Mouse (Mus musculus) hindlimb bud, embryonic 11.5 days (tissue): ENCODE data around the gene Pdzd2.

Source experiments
- DNase-seq: peaks from one replicate; pipeline ENCODE4 v3.0.0-alpha.2; 2012; ENCODE audit warnings: low read depth, low spot score; ENCODE audit errors: extremely low spot score

The Pdzd2 gene

DNA sequence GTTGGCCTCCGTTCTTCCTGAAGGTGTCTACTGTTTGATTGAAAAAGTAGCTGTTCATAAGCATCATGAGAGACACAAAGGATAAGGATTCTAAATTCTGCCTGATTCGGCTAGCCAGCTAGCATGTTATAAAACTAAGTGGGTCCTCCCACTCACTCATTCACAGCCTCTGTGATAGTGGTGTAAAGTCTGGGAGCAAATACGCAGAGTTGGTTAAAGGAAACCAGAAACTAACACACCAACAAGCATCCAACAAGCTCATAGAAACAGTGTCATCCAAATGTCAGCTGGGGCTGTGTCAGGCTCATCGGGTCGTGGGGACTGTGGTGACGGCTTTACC, 377.1 kb downstream of the Pdzd2 start:
- no peak for DNase-seq

DNA sequence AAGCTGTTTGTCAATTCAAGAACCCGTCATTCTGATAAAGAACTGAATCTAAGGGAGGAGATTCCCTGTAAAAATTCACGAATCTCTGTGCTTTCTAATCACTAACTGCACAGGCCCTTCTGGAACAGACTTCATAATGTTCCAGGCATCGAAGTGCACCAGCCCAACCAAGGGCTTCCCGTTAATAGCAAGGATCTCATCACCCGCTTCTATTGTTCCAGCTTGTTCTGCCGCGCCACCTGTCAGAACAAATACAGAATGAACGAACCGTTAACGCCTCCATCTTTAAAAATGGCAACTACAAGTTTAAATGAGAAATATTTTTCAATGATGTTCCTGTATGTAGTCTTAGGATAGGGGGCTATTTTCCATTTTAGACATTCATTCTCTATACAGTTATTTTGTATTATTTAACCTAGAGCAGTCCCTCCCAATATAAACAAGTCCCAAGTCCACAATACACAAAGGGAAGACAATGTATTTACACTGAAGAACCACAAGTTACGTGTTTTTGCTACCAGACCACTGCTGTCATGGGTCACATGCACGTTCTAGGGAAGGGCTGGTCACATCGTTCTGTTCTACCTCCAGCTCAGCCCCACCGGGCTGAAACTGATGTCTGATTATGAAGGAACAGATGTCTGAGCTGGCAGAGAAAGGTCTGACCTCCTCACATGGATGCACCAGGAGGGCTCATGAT, 377.6 kb downstream of the Pdzd2 start:
- no peak for DNase-seq

DNA sequence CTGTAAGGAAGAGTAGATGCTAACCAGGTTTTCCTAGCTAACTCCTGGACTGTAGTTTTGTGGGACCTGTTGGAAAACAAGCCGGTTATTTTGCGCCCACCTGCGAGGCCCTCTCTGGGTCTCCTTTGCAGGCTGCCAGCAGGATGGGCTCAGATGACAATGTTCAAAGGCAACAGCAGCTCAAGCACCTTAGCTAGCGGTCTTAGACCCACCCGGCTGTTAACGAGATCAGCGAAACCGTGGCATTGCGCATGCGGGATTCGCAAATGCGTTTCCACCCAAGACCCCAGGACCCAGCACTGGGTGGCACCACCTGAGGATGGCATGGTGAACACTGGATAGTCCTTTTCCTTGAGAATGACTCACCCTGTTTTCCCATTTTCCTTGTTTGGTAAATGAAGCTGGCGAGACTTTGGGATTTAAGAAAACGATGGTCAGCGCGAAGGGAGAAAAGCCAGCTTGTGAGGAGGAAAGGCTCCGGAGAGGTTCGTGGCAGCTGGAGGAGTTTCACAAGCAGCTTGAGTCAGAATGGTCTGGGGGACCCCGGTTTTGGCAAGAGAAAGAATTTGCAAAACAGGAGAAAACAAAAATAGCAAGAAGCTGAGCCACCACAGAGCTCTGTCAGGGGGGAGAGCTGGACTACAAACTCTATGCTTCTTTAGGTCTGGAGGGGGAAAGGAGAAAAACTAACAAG, 379.1 kb downstream of the Pdzd2 start:
- DNase-seq: no peak

DNA sequence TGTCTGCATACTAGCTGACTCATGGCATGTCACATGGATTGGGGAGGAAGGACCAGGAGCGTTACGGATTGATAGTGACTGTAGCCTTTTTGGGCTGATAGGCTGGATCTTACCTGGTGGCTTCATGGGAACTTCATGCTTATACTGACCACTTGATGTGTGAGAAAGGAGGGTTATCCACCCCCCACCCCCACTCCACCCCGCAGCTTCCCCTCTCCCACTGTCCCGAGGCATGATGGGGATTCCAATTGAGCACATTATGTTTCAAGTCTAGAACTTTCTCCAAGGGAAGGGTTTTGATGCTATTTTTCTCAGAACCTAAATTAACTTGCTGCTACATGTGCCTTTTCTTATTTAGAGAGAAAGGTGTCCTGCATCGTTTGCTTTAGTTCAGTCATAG, 381.3 kb downstream of the Pdzd2 start:
- no peak for DNase-seq

DNA sequence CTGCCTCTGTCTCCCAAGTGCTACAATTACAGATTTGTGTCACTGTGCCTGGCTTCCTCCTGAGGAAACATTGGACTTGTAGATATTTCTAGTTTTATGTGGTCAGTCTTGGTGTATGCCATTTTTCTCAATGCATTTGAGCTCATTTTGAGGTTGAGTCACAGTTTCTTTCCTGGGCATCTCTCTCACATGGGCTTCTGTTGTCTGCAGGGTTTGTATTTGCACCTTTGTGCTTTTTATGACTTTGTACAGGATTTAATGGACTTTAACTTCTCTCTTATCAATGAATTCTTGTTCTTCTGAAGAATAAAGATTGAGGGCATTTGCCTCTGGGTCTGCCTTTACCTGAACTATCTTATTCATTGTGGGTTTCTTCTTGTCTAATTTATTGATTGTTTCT, 382.3 kb downstream of the Pdzd2 start:
- DNase-seq: no peak

DNA sequence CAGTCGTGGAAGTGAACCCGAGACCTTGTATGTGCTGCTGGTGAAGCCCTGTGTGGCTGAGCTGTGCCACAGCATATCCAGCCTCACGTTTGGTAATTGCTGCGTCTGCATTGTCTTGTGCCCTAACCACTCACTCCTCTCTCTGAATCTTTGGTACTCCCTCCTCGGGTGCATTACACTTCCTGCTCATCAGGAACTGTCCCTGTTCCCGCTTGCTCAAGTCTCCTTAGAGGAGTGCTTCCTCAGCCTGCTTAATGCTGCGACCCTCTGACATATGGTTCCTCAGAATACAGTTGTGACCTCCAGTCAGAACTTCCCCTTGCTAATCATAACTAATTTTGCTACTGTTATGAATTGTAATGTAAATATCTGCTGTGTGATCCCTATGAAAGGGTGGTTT, 383.8 kb downstream of the Pdzd2 start:
- DNase-seq: no peak

DNA sequence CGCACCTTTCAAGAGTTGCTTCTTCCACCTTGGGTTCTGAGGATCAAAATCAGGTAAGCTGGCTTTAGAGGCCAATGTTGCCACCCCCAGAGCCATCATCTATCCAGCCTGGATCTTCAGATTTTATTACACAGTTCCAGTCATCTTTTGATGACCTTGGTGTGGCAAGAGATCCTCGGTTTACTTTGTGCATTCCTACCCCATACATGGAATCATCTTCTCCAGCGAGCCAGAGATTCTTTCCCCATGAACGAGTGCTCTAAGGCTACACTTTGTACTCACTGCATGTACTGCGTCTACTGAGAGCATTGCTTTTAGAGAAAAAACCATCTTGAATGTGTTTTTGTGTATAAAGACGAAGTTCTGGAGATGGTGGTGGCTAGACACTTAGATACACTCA, 384.5 kb downstream of the Pdzd2 start:
- no peak for DNase-seq

DNA sequence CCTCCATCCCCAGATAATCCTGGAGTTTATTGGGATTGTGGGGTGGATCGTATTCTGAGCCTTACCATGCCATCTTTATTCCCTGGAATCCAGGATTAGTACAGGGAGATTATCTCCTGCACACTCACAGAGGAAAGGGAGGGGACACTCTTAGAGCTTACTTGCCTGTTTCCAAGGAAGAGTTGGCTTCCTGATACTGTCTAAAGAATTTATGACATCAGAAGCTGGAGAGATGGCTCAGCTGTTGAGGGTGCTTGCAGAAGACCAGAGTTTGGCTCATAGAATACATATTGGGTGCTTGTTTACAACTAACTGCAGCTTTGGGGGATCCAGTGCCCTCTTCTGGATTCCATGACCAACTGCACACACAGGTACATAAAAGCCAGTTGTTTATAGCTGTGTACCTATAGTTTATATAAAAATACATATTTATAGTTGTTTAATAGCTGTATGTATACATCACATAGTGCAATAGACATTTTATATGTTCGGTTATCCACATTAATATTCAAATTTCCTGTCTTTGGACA, 385.4 kb downstream of the Pdzd2 start:
- no peak for DNase-seq

DNA sequence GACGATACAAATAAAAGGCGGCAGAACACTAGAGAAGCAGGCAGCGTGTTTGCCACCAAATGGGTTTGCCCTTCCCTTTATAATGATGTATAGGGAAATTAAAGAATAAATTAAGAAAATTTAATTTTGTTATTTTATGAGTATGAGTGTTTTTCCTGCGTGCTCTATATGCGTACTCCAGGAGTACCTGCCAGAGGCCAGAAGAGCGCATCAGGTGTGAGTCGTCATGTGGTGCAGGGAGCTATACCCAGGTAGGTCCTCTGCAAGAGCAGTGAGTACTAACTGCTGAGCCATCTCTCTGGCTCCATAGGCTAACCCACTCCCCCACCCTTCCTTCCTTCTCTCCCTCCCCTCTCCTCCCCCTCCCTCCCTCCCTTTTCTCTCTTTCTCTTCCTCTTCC, 388.3 kb downstream of the Pdzd2 start:
- DNase-seq: no peak

DNA sequence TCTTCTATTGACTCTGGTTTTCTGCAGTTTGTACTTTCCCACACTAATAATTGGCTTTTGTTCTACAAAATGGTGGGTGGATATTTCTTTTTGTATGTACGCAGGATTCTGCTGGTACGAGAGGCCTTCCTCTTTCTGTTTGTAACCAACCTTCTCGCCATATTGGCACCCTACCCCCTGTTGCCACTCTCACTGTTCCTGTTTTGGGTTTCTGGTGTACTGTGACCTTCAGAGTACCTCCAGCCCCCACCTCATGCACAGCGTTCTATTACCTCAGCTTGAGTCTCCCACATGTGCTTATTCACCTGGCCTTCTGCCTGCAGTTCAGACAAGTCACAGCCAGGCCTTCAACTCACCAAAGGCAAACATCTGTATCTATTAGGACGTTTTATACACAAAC, 389.9 kb downstream of the Pdzd2 start:
- no peak for DNase-seq

DNA sequence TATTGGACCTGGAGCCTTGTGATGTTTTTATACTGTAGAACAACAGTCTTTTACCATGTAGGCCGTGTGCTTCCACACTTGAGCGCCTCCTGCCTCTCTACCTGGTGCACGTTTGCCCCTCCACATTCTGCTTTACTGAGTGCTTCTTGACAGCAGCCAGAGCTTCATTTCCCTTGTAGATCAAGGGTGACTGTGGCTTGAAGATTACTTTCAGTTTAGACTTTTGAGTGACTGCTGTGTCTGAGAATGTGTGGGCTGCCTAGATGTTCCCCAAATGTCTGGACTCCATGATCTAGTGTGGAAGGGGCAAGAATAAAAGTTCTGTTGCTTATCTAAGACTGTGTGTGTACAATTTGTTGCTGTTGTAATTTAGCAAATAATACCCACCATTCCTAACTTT, 390.8 kb downstream of the Pdzd2 start:
- DNase-seq: no peak

DNA sequence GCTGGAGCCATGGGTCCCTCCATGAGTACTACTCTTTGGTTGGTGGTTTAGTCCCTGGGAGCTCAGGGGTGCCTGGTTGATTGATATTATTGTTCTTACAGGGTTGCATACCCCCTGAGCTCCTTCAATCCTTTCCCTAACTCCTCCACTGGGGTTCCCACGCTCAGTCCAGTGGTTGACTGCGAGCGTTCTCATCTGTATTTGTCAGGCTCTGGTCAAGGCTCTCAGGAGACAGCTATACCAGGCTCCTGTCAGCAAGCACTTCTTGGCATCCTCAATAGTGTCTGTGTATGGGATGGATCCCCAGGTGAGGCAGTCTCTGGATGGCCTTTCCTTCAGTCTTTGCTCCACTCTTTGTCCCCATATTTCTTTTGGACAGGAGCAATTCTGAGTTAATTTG, 392.8 kb downstream of the Pdzd2 start:
- no peak for DNase-seq

DNA sequence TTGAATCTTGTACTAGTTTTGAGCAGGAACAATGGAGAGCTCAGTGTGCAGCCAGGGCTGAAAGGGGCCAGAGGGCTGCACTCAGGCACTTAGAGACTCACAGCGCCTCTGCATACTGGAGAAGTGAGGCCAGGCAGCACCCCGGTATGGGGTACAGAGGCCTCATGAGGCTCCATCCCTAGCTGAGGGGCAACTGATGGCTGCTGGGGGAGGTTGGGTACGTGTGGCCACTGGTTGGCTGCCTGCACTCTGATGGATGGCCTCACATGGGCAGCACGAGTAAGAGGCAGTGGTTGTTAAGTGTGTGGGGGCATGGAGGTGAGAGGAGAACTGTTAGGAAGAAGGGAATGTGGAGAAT, 398.3 kb downstream of the Pdzd2 start:
- DNase-seq: no peak

DNA sequence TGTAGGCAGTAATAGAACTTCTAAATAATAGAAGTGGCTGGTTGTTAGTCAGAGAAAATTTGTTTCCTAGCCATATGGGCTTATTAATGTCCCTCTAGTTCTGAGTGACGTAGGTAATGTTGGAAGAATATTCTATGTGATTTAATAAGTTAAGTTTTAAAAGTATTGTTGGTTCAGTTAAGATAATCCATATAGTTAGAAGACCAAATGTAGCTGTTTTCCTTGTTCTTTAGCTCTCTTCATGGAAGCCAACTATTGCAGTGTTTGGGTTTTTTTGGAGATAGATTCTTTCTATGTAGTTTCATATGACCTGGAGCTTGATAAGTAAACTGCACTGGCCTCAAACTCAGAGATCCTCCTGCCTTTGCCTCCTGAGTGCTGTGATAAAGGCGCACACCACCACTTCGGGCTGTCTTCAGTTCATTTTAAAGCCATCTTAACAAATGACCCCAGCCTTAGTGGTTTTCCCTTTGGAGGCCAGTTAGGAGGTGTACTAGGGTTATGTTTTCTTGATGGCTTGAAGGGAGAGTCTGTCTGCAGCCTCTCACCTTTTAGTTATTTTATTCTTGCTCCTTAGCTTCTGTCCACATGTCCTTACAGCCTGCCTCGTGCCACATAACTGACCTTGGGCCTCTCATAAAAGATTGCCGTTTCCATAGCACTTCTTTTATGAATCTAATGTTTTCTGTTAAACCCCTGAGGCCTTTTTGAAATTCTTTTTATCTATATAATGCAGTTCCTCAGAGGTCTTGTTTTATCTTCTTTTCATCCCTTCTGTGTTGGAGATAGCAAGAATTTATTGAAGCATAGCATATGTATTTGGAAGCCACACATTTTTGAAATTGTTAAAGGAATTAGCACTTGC, 399.0 kb downstream of the Pdzd2 start:
- DNase-seq: no peak

DNA sequence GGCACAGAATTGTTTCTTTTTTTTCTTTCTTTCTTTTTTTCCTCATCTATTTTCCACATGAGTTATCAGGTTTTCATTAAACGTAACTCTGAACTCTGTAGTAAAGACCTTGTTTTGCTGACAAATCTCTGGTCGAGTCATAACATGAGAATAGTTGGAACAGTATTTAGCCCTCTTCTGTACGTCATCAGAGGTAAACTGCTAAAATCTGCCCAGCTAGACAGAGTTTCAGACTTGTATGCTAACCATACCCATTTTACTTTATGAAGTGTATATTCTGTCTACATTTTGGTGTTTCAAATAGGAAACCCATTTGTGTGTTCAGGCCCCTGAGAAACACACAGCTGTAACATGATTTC, 402.0 kb downstream of the Pdzd2 start:
- DNase-seq: no peak

DNA sequence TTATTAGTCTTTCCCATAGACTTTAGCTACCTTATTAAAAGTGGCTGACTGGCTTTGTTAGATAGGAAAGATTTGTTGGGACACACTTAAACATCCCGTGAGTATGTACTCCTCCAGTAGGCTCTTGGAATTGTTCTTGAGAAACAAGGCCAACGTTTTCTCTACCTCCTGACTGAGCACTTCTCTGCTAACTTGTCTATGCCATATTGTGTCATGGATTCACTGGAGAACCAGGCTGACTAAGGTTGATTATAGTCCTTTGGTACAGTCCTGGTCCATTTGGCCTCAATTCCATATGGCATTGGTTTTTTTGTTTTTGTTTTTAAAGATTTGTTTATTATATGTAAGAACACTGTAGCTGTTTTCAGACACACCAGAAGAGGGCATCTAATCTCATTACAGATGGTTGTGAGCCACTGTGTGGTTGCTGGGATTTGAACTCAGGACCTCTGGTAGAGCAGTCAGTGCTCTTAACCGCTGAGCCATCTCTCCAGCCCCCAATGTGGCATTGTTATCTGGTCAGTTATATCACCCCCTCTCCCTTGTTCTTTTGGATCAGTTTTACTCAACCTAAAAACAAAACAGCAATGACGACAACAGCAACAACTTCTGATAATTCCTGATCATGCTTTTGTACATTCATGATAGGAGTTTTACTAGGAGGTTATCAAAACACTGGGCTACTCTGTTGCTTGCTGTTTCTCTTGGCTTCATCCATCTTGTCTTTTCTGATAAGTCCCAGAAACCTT, 402.5 kb downstream of the Pdzd2 start:
- no peak for DNase-seq

DNA sequence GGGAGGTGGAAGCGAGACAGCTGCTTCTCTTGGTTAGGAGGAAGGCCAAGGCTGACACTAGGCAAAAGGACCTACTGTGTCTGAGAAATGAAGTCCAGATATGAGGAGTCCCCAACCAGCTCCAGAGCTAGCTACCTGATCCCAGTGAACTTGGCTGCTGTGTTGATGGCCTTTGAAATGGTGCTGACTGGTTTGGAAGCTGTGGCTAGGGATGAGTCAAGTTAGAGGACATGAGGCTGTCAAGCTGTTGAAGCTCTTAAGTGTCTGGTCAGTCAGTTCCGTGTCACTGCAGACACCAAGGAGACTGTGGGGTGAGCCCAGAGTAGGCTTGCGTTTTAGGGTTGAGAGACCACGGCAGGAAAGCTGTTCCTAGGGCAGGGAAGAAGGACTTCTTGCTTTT, 405.3 kb downstream of the Pdzd2 start:
- DNase-seq: no peak

DNA sequence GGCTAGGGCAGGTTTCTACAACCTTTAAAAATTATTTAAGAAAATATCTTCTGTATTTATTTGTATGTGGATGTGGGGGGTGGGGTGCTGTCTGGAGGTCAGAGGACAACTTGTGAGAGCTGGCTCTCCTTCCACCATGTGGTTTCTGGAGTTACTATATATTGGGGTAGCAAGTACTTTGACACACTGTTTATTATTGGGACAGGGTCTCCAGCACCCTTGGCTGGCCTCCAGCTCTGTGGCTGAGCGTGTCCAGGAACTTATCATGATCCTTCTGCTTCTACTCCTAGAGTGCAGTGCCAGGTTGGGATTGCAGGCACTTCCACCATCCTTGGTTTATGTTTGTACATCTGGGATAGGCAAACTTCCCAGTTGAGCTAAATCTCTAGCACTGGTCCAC, 408.4 kb downstream of the Pdzd2 start:
- no peak for DNase-seq

DNA sequence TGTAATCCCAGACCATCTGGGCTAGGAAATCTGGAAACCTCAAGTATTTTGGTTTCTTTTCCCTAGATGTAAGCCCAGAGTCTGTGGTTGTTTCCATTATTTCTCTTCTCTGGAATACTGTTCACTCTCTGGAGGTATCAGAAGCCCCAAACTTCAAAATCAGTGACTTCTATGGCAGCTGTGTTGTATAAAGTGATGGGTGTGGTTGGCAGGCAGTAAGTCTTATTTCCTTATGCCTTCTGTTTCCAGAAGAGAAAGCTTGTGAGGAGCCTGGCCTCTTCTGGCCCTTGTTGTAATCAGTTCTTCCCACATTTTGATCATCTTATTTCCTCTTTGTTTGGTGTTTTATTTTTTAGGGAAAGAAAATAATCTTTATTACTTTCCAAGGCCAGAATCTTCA, 408.8 kb downstream of the Pdzd2 start:
- DNase-seq: no peak

DNA sequence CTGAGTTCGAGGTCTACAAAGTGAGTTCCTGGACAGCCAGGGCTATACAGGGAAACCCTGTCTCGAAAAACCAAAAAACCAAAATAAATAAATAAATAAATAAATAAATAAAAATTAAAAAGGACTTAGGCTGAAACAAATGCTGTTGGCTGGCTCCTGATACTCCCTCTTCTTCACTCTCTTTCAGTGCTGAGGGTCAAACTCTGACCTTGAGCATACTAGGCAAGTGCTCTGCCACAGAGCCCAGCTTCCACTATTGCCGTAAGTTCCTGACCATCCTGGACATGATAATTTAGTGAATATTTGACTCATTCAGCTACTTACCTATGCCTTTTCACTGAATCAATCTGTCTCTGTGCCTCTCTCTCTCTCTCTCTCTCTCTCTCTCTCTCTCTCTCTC, 409.3 kb downstream of the Pdzd2 start:
- no peak for DNase-seq

DNA sequence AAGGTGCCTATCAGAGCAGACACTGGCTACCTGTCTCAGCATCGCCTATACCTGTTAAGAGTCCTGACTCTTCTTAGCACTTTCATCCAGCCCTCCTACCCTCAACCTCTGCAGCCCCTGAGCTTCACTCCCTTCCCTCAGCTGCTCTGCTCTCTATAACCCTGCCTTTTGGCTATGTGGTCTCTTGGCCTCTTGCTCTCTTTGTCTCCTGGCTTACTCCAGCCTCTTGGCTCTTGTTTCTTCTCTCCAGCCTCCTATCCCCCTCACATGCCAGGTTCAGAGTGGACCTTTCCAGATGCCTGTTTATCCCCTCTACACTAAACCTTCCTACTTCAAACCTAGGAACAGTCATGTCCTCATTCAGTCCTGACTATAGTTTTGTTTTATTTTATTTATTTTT, 415.4 kb downstream of the Pdzd2 start:
- no peak for DNase-seq
